Mouse (Mus musculus) heart, postnatal 0 days (tissue): ENCODE data around the gene Tnp1.

Experiments used
- CTCF ChIP-seq: IDR thresholded peaks from 2 replicates; pipeline ENCODE4 v1.5.1; 2016; ENCODE audit warnings: antibody characterized with exemption, control low read depth, low read depth
- EP300 ChIP-seq: IDR thresholded peaks from 2 replicates; pipeline ENCODE4 v1.6.1; 2016; ENCODE audit warnings: antibody characterized with exemption, low read depth

- TF ChIP-seq CTCF, result no peak
- TF ChIP-seq EP300, result no peak
These were observed 11.7 kb upstream of the Tnp1 start for GRCm38 (mm10) chr1:73027381-73027780.
